In genomic region chr10:45485226-45485760, GRCm38 (mm10) we compare ENCODE assay signal across 8 mouse cellular contexts. TPM values are rescaled to one million over a fixed set of nuclear protein-coding genes. Genes with fewer than 3 reads are reported as not detected.
DNase-seq lines count a peak whose midpoint lies in the region; ATAC-seq lines count a peak whose summit lies in the region.

No protein-coding gene starts in this region.

- peaks cover 7% of the 10 kb centered on the region; the same call in 1 of the 2 replicates for H3K27me3 ChIP-seq in liver, embryonic 11.5 days (replicated peaks; ENCODE audit: control insufficient read depth, insufficient read depth, low read length)

- H3K27ac ChIP-seq in liver, embryonic 11.5 days (ENCODE audit: low read depth, low read length), result peak overlapping the region; percentile 65

- H3K9me3 ChIP-seq in liver, embryonic 11.5 days (ENCODE audit: control insufficient read depth, low read length), result no peaks in the 10 kb centered on the region

- H3K4me1 ChIP-seq in liver, embryonic 11.5 days (replicated peaks; ENCODE audit: control insufficient read depth, insufficient read depth, low read length), result no peaks in the 10 kb centered on the region

- ATAC-seq in frontal cortex, adult (ENCODE audit: low TSS enrichment), result peak; percentile 61
- no peak; the same call in 1 of the 2 replicates for ATAC-seq in liver, embryonic 11.5 days (replicated peaks; ENCODE audit: low FRiP score)

- peak overlapping the region; percentile 91 for H3K9ac ChIP-seq in liver, embryonic 11.5 days (ENCODE audit: low read depth, low read length)

- H3K4me2 ChIP-seq in liver, embryonic 11.5 days, result peak overlapping the region; percentile 98

- DNase-seq in frontal cortex, postnatal 25 days (ENCODE audit: low spot score in 2 of 2), result no peak
- peak; percentile 16 for DNase-seq in right cerebral cortex, postnatal 14 days
- DNase-seq in right cerebral cortex, postnatal 36 days (ENCODE audit: low spot score in 2 of 2), result no peak
- no peak for DNase-seq in liver, embryonic 11.5 days (ENCODE audit: low spot score)
- DNase-seq in adrenal gland, adult 18-20 months (ENCODE audit: low spot score in 2 of 2), result no peak
- no peak for DNase-seq in spleen, adult 12 weeks (ENCODE audit: low spot score)
- DNase-seq in adrenal gland, adult 2 months, result no peak

- H3K36me3 ChIP-seq in liver, embryonic 11.5 days (ENCODE audit: control insufficient read depth, insufficient read depth, low read length), result no peaks in the 10 kb centered on the region

- peak overlapping the region; percentile 82 for H3K4me3 ChIP-seq in liver, embryonic 11.5 days (ENCODE audit: low read depth, low read length)

- 2% methylated on average over 32 of the region's 32 CpGs for WGBS in liver, embryonic 11.5 days

RNA-seq across cellular contexts. Expression of gene Lin28b, which starts 0.9 kb away (rescaled TPM):
- polyA plus RNA-seq in liver, embryonic 11.5 days (2014; fragmentation: Nextera tagmentation; extraction: Ambion mirVana), result 34.2 and 36.4 TPM in 2 replicates
- under 1 TPM in 1 of 2 experiments, not detected in 1; 0.06 TPM for total RNA-seq in adrenal gland, adult 18-20 months (2021)
- not detected for total RNA-seq in adrenal gland, adult 2 months (2021)
- not detected in 2 replicates for polyA plus RNA-seq in adrenal gland, adult 2 months (2012; rRNA removed)
